Mouse (Mus musculus) left cerebral cortex, adult 2 months (tissue): ENCODE measurements around the gene Rtn4. TPM values are rescaled to one million over a fixed set of nuclear protein-coding genes. Genes with fewer than 3 reads are reported as not detected.

Experiments used
- DNase-seq, 2 experiments: peaks; one replicate each; pipeline ENCODE4 v3.0.0; 2021 to 2022; ENCODE audit warnings: low spot score in 2 of 2, mixed read lengths in 1 of 2; ENCODE audit errors: extremely low spot score in 1 of 2
- H3K27ac ChIP-seq: fragments of 200-600 bp; 2 replicates; pipeline ENCODE4 v1.8.1; 2022
- H3K4me3 ChIP-seq: fragments of 200-600 bp; 2 replicates; pipeline ENCODE4 v1.8.1; 2022
- CTCF ChIP-seq: fragments of 200-600 bp; IDR thresholded peaks from 2 replicates; pipeline ENCODE4 v1.8.1; 2022; ENCODE audit warnings: antibody characterized with exemption, mild to moderate bottlenecking, moderate library complexity
- intact Hi-C: fragments of 180-260 bp; cut with DNase I; formaldehyde crosslinking; loops from one replicate; pipeline ENCODE4 v1.15.1; 2025
- total RNA-seq, 2 experiments: library from RNA; stranded (reverse); gene quantifications; 2 replicates each; pipeline ENCODE4 v1.2.3; 2021

Gene Rtn4
- total RNA-seq, 2 experiments from 2014 or later, result 607 to 709 TPM

DNA sequence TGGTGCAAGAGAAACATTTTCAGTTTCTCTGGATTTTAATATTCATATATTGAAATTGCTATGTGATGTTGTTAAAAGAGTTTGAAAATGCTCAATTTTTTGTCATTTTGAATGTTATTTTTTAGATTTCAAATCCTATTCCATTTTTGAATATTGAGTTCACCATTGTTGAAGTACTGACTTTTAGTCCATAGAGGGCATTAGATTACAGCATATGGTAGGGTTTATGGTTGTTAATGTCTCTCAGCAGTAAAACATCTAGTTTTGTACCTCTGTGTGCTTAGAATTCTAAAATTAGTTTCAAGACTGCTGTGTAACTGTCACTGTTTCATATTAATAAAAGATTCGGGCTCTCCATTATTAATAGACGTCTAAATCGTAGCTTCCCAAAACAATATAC, 22.8 kb downstream of the Rtn4 start:
- Histone ChIP-seq H3K4me3 (no peak overlapping the region), H3K27ac (no peak overlapping the region)
- DNase-seq, result no peak
- peak; percentile 61 for TF ChIP-seq CTCF
- intact Hi-C loops, result loop anchor here (5.0 kb wide), 1 partner anchor 392 kb away; no protein-coding TSS in a partner anchor

DNA sequence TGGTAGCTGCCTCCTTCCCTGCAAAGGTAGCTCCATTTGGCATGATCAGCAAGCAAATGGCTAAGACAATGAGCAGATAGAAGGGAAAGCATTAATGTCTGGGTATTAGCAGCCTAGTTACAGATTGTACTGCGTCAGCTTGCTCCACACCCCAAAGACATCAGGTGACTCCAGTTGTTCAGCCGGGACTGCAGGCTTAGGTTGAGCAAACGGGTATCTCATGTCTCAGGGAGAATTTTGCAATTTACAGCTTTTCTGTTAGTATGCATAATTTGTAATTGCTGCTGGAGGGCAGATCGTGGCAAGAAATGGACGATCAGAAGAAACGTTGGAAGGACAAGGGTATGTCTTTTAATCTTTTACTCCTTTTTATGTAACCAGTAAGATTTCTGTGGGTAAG, 25.8 kb downstream of the Rtn4 start:
- Histone ChIP-seq H3K4me3 (peak overlapping the region; percentile 48), H3K27ac (peak overlapping the region; percentile 88)
- TF ChIP-seq CTCF, result no peak
- DNase-seq, result peak in 1 of 2 experiments; percentile 43
- intact Hi-C loops, result loop anchor here (5.0 kb wide), 1 partner anchor 389 kb away; no protein-coding TSS in a partner anchor

DNA sequence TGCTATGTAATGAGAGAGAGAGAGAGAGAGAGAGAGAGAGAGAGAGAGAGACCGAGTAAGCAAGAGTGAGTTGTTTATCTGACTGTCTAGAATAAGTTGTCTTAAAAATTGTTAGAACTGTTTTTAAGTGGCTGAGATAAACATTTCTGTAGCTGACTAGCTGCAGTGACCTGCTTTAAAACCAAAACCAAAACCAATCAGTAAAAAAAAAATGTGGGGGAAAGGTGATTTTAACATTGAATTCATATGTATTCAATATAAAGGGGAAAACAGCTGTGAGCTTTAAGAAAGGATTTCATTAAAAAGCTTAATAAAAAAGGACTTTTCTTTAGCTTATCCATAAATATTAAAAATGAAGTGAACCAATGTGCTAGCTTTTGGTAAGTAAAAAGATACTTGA, 26.9 kb downstream of the Rtn4 start:
- no peak for DNase-seq
- intact Hi-C loops, result loop anchor here (5.0 kb wide), 1 partner anchor 388 kb away; no protein-coding TSS in a partner anchor
- no peak for TF ChIP-seq CTCF
- Histone ChIP-seq H3K27ac (peak overlapping the region; percentile 88), H3K4me3 (peak overlapping the region; percentile 48)

DNA sequence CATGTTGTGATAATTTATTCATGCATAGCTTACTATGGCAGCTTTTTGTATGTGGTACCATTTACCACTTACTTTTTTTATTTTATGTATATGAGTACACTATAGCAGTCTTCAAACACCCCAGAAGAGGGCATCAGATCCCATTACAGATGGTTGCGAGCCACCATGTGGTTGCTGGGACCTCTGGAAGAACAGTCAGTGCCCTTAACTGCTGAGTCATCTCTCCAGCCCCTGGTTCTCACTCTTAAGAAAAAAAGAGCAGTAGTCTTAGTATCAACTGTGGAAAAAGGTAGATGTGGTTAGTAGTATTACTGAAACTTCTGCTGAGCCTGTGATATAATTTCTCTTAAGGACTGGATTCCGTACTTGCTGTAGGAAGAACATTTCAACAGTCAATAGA, 31.5 kb downstream of the Rtn4 start:
- no peak for DNase-seq
- no peak overlapping the region for H3K4me3 ChIP-seq
- intact Hi-C loops, result loop anchor here (2.0 to 5.0 kb wide), 2 partner anchors 43 to 63 kb away; no protein-coding TSS in a partner anchor
- H3K27ac ChIP-seq, result no peak overlapping the region
- no peak; the same call in 1 of the 2 replicates for TF ChIP-seq CTCF

DNA sequence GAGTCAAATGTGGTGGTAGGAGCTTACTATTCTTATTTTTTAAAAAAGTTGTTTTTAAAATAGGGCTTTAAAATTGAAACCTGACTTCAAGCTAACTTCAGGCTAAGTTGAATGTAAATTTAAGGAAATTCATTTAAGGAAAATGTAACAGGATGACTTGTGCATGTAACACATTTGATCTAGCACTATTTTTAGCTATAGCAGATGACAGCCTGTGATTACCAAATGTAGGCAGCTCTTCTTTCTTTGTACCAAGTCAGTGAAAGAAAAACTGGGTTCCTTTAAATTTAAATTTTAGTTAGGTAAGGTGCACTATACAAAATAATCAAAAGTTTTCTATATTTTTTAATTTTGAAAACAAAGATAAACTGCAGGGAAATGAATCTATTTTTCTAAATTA, 32.4 kb downstream of the Rtn4 start:
- TF ChIP-seq CTCF, result no peak
- no peak overlapping the region for H3K4me3 ChIP-seq
- no peak for DNase-seq
- intact Hi-C loops, result loop anchor here (2.0 kb wide), 1 partner anchor 42 kb away; no protein-coding TSS in a partner anchor
- H3K27ac ChIP-seq, result peak overlapping the region; percentile 45; the same call in 1 of the 2 replicates

DNA sequence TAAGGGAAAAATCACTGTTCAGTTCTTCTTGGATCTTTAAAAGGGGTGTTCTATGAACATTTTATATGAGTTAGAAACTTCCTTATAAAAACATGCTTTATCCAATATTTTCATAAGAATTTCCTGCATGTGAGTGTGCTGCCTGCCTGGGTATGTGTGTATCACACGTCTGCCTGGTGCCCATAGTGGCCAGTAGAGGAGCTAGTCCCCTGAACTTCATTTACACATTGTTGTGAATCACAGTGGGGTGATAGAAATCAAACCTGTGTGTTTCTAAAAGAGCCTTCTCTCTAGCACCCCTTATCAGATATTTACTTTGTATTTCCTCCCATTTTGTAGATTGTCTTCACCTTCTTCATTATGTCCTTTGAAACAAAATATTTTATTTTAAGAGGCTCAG, 32.9 kb downstream of the Rtn4 start:
- TF ChIP-seq CTCF, result peak; percentile 29
- no peak for DNase-seq
- H3K4me3 ChIP-seq, result no peak overlapping the region
- intact Hi-C loops, result loop anchor here (2.0 kb wide), 1 partner anchor 41 kb away; no protein-coding TSS in a partner anchor
- peak overlapping the region; percentile 45 for H3K27ac ChIP-seq

DNA sequence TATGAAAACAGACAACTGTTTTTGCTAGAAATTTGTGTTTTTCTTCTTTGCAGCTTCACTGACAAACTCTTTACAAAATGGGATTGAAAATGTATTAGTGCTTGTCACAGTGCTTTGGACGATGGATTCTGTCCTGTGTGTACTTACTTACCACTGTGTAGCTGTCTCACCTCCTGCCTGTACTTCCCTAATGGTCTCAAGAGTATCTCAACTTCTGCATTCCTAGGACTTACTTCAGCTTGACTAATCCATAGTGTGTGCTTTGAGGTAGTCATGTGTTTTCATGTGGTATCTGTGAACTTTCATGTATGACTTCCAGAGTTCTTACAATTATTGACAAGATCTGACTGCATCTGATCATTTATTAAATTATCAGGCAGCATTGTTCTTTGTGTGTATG, 35.2 kb downstream of the Rtn4 start:
- no peak for TF ChIP-seq CTCF
- no peak for DNase-seq
- intact Hi-C loops, result no loop called here
- Histone ChIP-seq H3K27ac (no peak overlapping the region), H3K4me3 (no peak overlapping the region)

DNA sequence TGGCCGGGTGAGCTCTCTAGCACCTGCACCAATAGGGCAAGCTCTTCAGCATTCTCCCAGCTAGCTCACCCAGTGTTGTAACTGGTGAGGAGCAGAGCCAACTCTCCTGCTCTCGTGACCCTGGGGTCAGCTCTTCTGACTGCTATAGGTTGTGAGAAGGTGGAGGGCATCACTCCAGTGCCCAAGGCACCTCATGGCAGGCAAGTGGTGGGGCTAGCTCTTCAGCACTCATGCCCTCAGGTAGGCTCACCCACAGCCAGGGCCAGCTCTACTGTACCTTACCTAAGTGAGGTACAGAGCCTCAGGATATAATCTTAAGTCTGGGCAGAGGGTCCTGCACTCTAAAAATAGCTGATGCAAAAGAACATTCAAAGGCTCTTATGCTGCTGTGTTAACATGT, 47.0 kb downstream of the Rtn4 start:
- TF ChIP-seq CTCF, result no peak
- intact Hi-C loops, result no loop called here
- Histone ChIP-seq H3K4me3 (no peak overlapping the region), H3K27ac (no peak overlapping the region)
- DNase-seq, result no peak

DNA sequence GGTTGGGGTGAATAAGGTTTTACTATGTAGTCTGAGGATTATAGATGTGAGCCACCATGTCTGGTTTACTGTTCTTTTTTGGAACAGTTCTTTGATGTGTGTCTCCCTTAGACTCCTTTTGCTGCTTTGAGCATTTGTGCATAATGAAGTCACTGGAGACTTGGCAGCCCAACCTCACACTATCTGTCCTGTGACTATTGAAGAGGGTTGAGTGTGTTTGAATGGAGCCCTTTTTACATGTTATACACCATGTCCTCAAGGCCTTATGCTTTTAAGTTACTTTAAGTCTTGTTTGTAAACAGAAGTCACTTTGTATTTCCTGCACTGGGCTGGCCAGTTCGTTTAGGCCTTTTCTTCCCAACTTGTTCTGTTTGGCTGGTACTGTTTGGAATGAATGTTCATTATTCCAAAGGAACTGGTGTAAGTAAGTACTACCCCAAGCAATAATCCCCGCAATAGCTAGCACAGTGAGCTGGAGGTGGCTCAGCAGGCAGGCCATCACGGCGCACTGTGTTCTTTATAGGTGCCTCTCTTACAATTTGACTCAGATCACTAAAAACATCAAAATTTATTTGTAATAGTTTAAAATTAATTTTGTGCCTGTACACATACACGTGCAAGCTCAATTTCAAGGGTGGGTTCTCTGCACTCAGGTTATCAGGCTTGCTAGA, 52.1 kb downstream of the Rtn4 start:
- Histone ChIP-seq H3K4me3 (no peak overlapping the region), H3K27ac (peak overlapping the region; percentile 11; the same call in 1 of the 2 replicates)
- no peak for DNase-seq
- intact Hi-C loops, result loop anchor here (5.0 kb wide), 1 partner anchor 52 kb away; no protein-coding TSS in a partner anchor
- TF ChIP-seq CTCF, result no peak

DNA sequence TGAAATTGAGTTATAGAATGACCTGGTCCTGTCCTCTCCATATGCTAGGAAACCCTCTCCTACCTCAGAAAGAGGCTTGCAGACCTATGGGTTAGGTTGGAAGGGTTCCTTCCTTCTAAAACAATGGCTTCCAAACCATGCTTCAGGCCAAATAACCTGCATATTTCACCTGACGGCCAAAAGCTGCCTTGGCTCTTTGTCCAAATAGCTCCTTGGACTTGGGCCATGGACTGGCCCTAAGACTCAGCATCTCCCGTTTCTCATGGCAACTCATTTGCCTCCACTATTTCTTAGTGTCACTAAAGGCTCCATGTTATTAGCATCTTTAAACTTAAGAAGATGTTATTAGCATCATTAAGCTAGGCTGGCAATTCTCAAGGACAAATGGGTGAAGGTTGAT, 52.8 kb downstream of the Rtn4 start:
- TF ChIP-seq CTCF, result no peak
- intact Hi-C loops, result loop anchor here (5.0 kb wide), 1 partner anchor 52 kb away; no protein-coding TSS in a partner anchor
- no peak overlapping the region for H3K4me3 ChIP-seq
- no peak for DNase-seq
- peak overlapping the region; percentile 24; the same call in 1 of the 2 replicates for H3K27ac ChIP-seq

DNA sequence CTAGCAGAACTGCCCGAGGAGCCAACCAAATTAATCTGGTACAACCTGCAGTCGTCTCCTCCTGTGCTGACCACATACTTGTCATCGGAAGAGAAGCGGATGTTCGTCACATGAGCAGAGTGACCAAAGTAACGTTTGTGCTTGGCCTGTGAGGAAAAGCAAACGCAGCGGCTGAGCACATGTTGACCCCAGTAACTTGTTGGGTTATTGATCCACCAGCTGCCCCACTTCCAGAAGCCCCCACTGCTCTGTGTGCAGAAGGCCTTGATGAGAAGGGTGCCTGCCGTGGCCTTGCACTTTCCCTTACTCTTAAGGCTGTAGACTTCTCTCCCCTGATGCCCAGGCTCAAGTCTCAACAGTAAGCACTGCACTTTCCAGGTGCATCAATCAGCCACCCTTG, 53.5 kb downstream of the Rtn4 start:
- no peak for DNase-seq
- H3K4me3 ChIP-seq, result no peak overlapping the region
- peak overlapping the region; percentile 69; the same call in 1 of the 2 replicates for H3K27ac ChIP-seq
- no peak for TF ChIP-seq CTCF
- intact Hi-C loops, result loop anchor here (5.0 kb wide), 1 partner anchor 51 kb away; no protein-coding TSS in a partner anchor

DNA sequence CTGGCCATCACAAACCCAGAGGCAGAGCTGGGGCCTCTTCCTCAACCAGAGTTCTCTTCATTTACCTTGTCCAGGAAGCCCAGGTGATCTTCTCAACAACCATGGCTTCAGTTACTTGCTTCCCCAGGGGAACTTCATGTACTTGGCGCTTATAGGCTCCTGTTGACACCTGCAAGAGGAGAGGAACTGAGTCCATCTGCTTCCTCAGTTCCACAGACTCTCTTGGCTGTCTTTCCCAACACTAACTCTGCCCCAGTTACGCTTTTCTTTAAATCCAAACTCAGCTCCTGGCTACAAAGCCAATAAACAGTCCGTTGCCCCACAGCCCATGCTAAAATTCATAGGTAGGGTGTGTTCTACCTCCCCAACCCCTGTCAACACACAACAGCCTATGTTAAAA, 54.6 kb downstream of the Rtn4 start:
- Histone ChIP-seq H3K4me3 (no peak overlapping the region), H3K27ac (peak overlapping the region; percentile 69)
- no peak for DNase-seq
- TF ChIP-seq CTCF, result no peak
- intact Hi-C loops, result loop anchor here (5.0 kb wide), 1 partner anchor 50 kb away; no protein-coding TSS in a partner anchor
